Mouse (Mus musculus) CD4-positive, CD25-positive, alpha-beta regulatory T cell, adult 4 months (primary cell): ENCODE data around the gene Nwd2. TPM values are rescaled to one million over a fixed set of nuclear protein-coding genes. Genes with fewer than 3 reads are reported as not detected.

Source experiments
- ATAC-seq: one replicate; pipeline ENCODE4 v1.8.0; 2017
- polyA plus RNA-seq, 2 experiments: library from polyadenylated mRNA; unstranded; fragments of 100-300 nt; shearing (Covaris generic); gene quantifications; one replicate each; pipeline ENCODE4 v1.2.1; 2017

The Nwd2 gene
- under 1 TPM in 1 of 2 experiments, not detected in 1; 0.05 TPM for polyA plus RNA-seq

GRCm38 (mm10) chr5:63649070-63649532 is at the start of gene Nwd2:
Nwd2 (plus strand) TSS chr5:63649102.
- no peak for ATAC-seq

- no peak for ATAC-seq
Observed at GRCm38 (mm10) chr5:63607447-63607846, 41.5 kb upstream of the Nwd2 start.

DNA sequence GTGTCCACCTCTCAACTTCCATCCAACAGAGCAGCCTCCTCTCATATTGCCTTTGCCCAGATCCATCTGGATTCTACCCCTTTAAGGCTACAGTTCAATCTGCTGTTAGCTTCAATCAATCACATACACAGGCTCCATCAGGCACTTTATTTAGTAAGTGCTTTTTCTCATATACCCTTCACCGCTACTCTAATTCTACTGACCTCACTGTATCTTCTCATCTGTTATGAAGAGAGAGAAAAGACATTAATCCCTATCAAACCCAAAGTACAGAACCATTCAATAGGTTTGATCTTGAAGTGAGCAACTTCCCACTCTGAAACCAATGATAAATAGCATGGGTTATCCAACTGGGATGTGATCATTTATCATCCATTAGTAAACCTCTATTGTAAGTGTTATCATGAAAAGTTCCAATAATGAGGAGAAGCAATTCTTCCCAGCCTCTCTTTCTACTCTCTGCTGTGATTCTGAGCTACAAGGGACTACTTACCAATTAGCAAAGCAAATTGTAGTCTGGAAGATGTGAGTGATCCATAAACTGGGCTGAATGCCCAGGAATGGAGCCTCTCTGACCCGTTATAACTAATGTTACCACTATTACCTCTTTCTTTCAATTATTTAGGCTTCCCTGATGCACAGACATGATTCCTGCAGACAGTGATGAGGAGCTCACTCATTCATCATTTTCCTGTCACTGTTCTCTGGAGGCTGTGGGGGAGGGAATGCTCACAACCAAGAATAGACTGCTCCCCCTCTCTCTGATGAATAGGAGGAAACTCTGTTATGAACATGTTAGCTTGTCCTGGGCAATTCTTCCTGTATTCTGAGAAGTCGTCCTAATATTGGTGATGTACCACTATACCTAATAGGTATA is 31.9 kb upstream of the Nwd2 start:
- no peak for ATAC-seq

- ATAC-seq: no peak
Observed at GRCm38 (mm10) chr5:63624123-63624522, 24.8 kb upstream of the Nwd2 start.

DNA sequence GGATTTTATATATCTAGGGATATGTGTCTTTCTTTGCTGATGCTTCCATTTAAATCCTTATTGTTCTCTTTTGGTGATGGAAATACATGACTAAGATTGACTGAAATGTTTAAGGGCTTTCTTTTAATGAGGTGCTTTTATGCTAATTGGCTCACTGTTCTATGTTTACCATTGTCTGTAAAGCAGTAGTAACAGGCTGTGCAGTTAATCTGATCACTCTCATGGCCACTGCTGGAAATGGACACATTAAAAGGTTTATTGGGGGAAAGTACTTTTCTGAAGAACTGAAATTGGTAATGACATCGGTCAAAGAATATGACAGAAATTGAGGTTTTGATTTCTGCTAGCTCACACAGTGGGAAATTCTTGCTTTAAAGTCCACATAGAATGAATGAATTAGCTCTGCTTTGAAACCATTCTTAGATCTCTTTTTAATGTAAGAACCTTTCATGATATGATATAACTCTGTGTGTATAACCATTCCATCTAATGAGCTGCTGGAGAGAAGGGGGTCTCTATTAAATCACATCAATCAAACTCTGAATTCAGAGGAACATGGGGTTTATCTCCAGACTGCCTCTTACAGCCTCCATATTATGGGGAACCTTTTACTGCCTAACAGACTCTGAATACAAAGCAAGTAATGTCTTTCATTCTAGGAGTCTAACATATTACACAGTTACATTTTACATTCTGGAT is 20.9 kb upstream of the Nwd2 start:
- no peak for ATAC-seq

GRCm38 (mm10) chr5:63628531-63628871 is 20.4 kb upstream of the Nwd2 start:
- ATAC-seq: no peak

- no peak for ATAC-seq
Observed at GRCm38 (mm10) chr5:63634636-63635035, 14.3 kb upstream of the Nwd2 start.

GRCm38 (mm10) chr5:63648187-63648586 is 715 bp upstream of the Nwd2 start:
- no peak for ATAC-seq

DNA sequence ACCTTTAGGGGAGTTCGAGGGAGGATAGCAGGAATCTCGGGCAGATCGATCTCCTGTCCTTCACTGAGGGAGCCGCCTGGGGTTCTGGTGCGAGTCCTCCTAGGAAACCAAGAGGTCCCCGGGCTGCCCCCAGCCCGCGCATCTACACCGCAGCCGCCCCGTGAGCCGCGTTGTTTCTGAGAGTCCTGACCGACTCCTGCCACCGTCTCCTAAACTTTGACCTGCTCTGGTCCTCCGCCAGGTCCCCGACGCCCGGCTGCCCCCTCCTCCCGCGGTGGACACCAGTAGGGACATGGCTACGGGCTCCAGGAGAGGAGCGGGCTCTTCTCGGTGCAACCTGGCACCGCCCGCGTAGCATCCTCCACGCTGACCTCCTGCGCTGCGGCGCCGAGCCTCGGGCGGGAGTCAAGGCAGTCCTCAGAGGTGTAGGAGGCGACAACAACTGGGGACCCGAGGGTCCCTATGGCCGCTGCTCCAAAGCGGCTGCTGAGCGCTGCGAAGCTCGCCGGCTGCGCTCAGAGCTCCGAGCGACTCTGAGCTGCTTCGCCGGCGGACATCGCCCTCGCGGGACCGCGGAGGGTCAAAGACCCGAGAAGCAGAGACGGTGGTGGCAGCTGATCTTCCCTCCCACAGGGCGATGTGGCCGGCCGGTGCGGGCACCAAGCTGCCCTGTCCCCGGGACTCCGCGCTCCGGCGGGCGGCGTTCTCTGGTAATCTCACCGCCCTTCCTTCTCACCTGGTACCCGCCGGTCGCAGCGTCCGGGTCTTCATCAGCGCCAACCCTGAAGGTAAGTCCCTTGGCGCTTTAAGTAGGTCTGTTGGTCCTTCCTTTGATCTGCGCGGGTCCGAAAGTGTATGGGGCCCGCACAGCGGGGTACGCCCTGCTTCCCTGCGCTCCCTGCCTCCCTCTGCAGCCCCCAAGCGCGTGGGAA is 897 bp downstream of the Nwd2 start:
- ATAC-seq: no peak

DNA sequence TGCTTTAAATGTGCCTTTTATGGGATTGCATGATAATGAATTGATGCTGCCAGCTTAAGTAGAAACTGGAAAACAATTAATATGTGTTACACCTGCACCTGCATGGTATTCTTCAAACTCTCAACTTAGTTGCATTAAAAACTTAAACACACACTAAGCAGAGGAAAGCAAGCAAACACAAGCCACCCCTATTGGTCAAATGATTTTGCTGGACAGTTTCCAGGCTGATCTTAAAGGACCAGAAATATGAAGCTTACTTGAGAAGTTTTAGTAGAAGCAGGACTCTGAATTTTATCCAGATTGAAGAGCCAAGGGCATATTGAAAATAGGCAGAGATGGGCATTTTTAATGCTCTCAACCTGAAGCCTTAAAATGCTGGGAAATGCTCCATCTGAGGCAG is 2.9 kb downstream of the Nwd2 start:
- ATAC-seq: no peak

DNA sequence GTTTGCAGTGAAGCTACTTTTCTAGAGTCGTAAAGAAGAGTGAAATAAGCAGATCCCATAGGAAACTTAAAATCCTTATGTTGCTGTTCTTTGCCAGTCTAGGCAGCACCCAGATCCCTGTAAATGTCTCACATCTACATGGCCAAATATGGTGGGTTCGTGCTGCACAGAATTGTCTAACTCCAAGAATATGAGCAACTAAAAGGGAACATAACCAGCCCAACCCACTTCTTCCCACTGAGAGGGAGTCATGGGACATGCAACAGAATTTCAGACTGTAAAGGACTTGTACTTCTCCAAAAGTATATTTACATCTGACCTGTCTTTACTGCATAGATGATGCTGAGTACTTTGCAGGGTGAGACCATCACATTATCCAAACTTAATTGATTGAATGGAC is 3.8 kb downstream of the Nwd2 start:
- ATAC-seq: no peak

- no peak for ATAC-seq
Observed at GRCm38 (mm10) chr5:63666884-63667283, 18.0 kb downstream of the Nwd2 start.

GRCm38 (mm10) chr5:63675934-63676333 is 27.0 kb downstream of the Nwd2 start:
- no peak for ATAC-seq

- no peak for ATAC-seq
Observed at GRCm38 (mm10) chr5:63689084-63689483, 40.2 kb downstream of the Nwd2 start.

DNA sequence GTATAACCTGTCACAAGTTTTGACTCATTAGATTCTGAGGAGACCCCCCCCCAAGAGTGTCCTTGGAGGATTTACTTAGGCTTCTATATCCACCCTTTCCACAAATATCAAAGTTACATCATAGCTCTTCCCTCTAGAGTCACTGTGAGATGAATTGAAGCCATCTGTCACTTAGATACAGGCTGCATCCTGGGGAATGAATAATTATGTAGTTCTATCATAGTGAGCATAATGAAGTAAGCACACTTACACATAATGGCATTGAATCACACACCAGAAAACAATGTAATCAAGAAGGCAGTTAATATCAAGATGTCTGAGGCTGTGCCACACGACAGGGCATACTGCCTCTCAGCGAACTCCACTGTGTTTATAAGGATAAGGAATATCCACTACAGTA is 47.9 kb downstream of the Nwd2 start:
- no peak for ATAC-seq

DNA sequence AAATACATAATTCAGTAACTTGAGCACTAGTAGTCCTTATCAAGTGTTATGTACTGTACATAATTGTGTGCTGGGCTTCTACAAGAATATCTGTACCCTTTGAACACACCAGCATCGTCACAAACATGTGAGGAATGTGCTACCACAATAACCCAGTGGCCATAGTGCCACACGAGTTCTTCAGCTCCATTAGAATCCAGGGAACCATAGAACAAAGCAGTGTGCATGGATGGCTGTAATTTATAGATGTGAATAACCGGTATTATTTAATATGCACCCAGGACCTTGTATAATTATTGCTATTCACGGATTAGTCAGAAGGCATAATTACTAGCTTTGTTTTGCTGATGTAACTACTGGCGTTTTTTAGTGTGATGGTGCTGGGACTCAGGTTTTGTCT is 48.3 kb downstream of the Nwd2 start:
- no peak for ATAC-seq

- ATAC-seq: no peak
Observed at GRCm38 (mm10) chr5:63728955-63729354, 80.1 kb downstream of the Nwd2 start.

GRCm38 (mm10) chr5:63735521-63735920 is 86.6 kb downstream of the Nwd2 start:
- ATAC-seq: no peak

DNA sequence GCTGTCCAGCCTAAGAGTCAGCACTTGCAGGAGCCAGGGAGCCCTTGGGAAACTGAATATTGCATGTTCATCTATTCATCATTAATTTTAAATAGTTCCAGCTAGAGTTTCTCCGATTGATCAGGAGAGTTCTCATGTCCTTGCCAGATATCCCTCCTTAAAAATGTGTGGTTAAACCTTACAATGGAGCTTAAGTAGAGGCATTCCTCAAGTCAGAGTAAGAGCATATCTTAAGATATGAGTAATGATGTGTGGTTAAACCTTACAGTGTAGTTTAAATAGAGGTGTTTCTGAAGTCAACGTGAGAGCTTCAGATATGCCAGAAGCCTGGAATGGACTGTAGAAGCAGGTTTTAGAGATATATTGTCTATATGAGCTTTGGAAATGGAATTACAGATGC is 94.5 kb downstream of the Nwd2 start:
- no peak for ATAC-seq

GRCm38 (mm10) chr5:63748299-63748698 is 99.4 kb downstream of the Nwd2 start:
- ATAC-seq: no peak

GRCm38 (mm10) chr5:63748759-63749158 is 99.9 kb downstream of the Nwd2 start:
- no peak for ATAC-seq

DNA sequence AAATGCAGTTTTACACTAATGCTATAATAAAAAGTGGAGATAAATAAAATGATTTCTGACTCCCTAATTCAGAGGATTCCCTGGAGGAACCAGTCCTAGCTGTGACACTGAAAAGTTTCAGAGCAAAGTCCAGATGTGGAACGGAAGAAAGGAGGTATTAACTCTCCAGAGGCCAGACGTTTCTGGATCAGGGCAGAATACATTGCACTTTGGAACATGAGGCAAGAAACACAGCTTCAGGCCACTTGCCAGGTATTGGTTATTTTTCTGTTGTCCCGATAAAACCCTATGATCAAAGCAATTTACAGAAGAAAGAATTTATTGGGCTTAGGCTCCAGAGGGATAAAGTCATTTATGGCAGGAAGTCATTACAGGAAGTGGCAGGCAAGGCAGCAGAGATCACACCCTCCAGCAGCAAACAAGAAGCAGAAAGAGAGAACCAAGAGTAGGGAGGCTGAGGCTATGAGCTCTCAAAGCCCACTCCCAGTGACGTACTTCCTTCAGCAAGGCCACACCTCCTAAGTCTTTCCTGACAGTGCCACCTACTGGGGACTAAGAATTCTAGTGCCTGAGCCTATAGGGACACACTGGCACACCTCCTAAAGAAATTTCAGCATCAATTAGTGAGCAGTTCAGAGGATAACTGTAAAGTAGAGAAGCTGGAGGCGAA is 106.3 kb downstream of the Nwd2 start:
- peak; percentile 43 for ATAC-seq
